Mouse (Mus musculus): ENCODE measurements around the gene Rspry1. TPM values are rescaled to one million over a fixed set of nuclear protein-coding genes. Genes with fewer than 3 reads are reported as not detected.

Rspry1 gene
- polyA plus RNA-seq, 1 experiment from 2014 or later: 15.2 TPM

GRCm38 (mm10) chr8:94566446-94567158 lies 35.1 kb upstream of the Rspry1 start:
- Histone ChIP-seq H3K4me1 (replicated peaks; ENCODE audit: control insufficient read depth, insufficient read depth) (no peaks in the 10 kb centered on the region), H3K36me3 (ENCODE audit: control insufficient read depth, insufficient read depth, low read length) (no peaks in the 10 kb centered on the region), H3K27me3 (ENCODE audit: control insufficient read depth, insufficient read depth, low read length) (no peaks in the 10 kb centered on the region), H3K9me3 (ENCODE audit: control insufficient read depth, low read length) (no peaks in the 10 kb centered on the region), H3K4me3 (ENCODE audit: low read depth, low read length) (no peak overlapping the region), H3K27ac (replicated peaks) (no peak overlapping the region), H3K4me2 (replicated peaks; ENCODE audit: low read depth) (no peak overlapping the region), H3K9ac (ENCODE audit: low read length) (no peak overlapping the region)
- ATAC-seq (ENCODE audit: low FRiP score, low TSS enrichment): no peak
- no peak for DNase-seq (ENCODE audit: low spot score)
- 60% methylated on average over 15 of the region's 15 CpGs for WGBS
- no peak for TF ChIP-seq CTCF (IDR thresholded peaks at IDR 0.05; ENCODE audit: low read depth)
- no peak for TF ChIP-seq EP300 (optimal IDR thresholded peaks at IDR 0.05)

- no peaks in the 10 kb centered on the region for H3K27me3 ChIP-seq (ENCODE audit: control insufficient read depth, insufficient read depth, low read length)
- H3K4me3 ChIP-seq (ENCODE audit: low read depth, low read length): no peak overlapping the region
- H3K4me1 ChIP-seq (replicated peaks; ENCODE audit: control insufficient read depth, insufficient read depth): no peaks in the 10 kb centered on the region
- no peak for DNase-seq (ENCODE audit: low spot score)
- H3K4me2 ChIP-seq (replicated peaks; ENCODE audit: low read depth): no peak overlapping the region
- H3K27ac ChIP-seq (replicated peaks): no peak overlapping the region
- H3K9me3 ChIP-seq (ENCODE audit: control insufficient read depth, low read length): no peaks in the 10 kb centered on the region
- no peaks in the 10 kb centered on the region for H3K36me3 ChIP-seq (ENCODE audit: control insufficient read depth, insufficient read depth, low read length)
- ATAC-seq (ENCODE audit: low FRiP score, low TSS enrichment): no peak
- TF ChIP-seq CTCF (IDR thresholded peaks at IDR 0.05; ENCODE audit: low read depth): no peak
- no peak for TF ChIP-seq EP300 (optimal IDR thresholded peaks at IDR 0.05)
- no peak overlapping the region for H3K9ac ChIP-seq (ENCODE audit: low read length)
- WGBS: 66% methylated on average over 8 of the region's 8 CpGs
These were observed 34.4 kb upstream of the Rspry1 start for GRCm38 (mm10) chr8:94567159-94567849.

- Histone ChIP-seq H3K4me3 (ENCODE audit: low read depth, low read length) (no peak overlapping the region), H3K27me3 (ENCODE audit: control insufficient read depth, insufficient read depth, low read length) (no peaks in the 10 kb centered on the region), H3K36me3 (ENCODE audit: control insufficient read depth, insufficient read depth, low read length) (no peaks in the 10 kb centered on the region), H3K4me2 (replicated peaks; ENCODE audit: low read depth) (no peak overlapping the region), H3K9me3 (ENCODE audit: control insufficient read depth, low read length) (no peaks in the 10 kb centered on the region), H3K4me1 (replicated peaks; ENCODE audit: control insufficient read depth, insufficient read depth) (no peaks in the 10 kb centered on the region), H3K9ac (ENCODE audit: low read length) (no peak overlapping the region), H3K27ac (replicated peaks) (no peak overlapping the region)
- no peak for DNase-seq (ENCODE audit: low spot score)
- WGBS: 79% methylated on average over 8 of the region's 8 CpGs
- no peak for ATAC-seq (ENCODE audit: low FRiP score, low TSS enrichment)
- TF ChIP-seq CTCF (IDR thresholded peaks at IDR 0.05; ENCODE audit: low read depth) (no peak), EP300 (optimal IDR thresholded peaks at IDR 0.05) (no peak)
These were observed 33.6 kb upstream of the Rspry1 start for GRCm38 (mm10) chr8:94568098-94568497.

- no peaks in the 10 kb centered on the region for H3K4me1 ChIP-seq (replicated peaks; ENCODE audit: control insufficient read depth, insufficient read depth)
- 64% methylated on average over 1 of the region's 1 CpGs for WGBS
- no peak overlapping the region for H3K27ac ChIP-seq (replicated peaks)
- H3K4me2 ChIP-seq (replicated peaks; ENCODE audit: low read depth): no peak overlapping the region
- H3K36me3 ChIP-seq (ENCODE audit: control insufficient read depth, insufficient read depth, low read length): peaks cover 5% of the 10 kb centered on the region; the same call in 1 of the 2 replicates
- DNase-seq (ENCODE audit: low spot score) (no peak), ATAC-seq (ENCODE audit: low FRiP score, low TSS enrichment) (no peak)
- H3K9ac ChIP-seq (ENCODE audit: low read length): no peak overlapping the region
- no peak overlapping the region for H3K4me3 ChIP-seq (ENCODE audit: low read depth, low read length)
- H3K27me3 ChIP-seq (ENCODE audit: control insufficient read depth, insufficient read depth, low read length): no peaks in the 10 kb centered on the region
- no peak for TF ChIP-seq EP300 (optimal IDR thresholded peaks at IDR 0.05)
- no peak for TF ChIP-seq CTCF (IDR thresholded peaks at IDR 0.05; ENCODE audit: low read depth)
- no peaks in the 10 kb centered on the region for H3K9me3 ChIP-seq (ENCODE audit: control insufficient read depth, low read length)
These were observed 32.3 kb upstream of the Rspry1 start for GRCm38 (mm10) chr8:94569419-94569818.

GRCm38 (mm10) chr8:94571896-94572295 lies 29.8 kb upstream of the Rspry1 start:
- H3K4me3 ChIP-seq (ENCODE audit: low read depth, low read length): no peak overlapping the region
- peaks cover 18% of the 10 kb centered on the region for H3K36me3 ChIP-seq (ENCODE audit: control insufficient read depth, insufficient read depth, low read length)
- H3K9me3 ChIP-seq (ENCODE audit: control insufficient read depth, low read length): no peaks in the 10 kb centered on the region
- 60% methylated on average over 2 of the region's 2 CpGs for WGBS
- H3K27me3 ChIP-seq (ENCODE audit: control insufficient read depth, insufficient read depth, low read length): no peaks in the 10 kb centered on the region
- ATAC-seq (ENCODE audit: low FRiP score, low TSS enrichment): no peak
- no peak overlapping the region for H3K27ac ChIP-seq (replicated peaks)
- H3K4me1 ChIP-seq (replicated peaks; ENCODE audit: control insufficient read depth, insufficient read depth): no peaks in the 10 kb centered on the region
- TF ChIP-seq EP300 (optimal IDR thresholded peaks at IDR 0.05) (no peak), CTCF (IDR thresholded peaks at IDR 0.05; ENCODE audit: low read depth) (no peak)
- no peak overlapping the region for H3K4me2 ChIP-seq (replicated peaks; ENCODE audit: low read depth)
- no peak for DNase-seq (ENCODE audit: low spot score)
- H3K9ac ChIP-seq (ENCODE audit: low read length): no peak overlapping the region

All from stomach, postnatal 0 days (tissue).